Mouse (Mus musculus) lung, adult 2 months (tissue): ENCODE measurements around the gene Lmo1.

Experiments
- CTCF ChIP-seq: fragments of 200-500 bp; IDR thresholded peaks from 2 replicates; pipeline ENCODE4 v1.5.1; 2011; ENCODE audit warnings: mild to moderate bottlenecking, low read length, control low read depth; ENCODE audit not compliant: insufficient read depth
- POLR2A ChIP-seq: fragments of 200-500 bp; IDR thresholded peaks from 2 replicates; pipeline ENCODE4 v1.6.1; 2011; ENCODE audit warnings: low read depth, mild to moderate bottlenecking, control low read depth, low read length, borderline replicate concordance; ENCODE audit errors: extremely low read depth

GRCm38 (mm10) chr7:109114950-109115349, 60.1 kb downstream of the Lmo1 start:
- TF ChIP-seq CTCF (no peak), POLR2A (no peak)
